Mouse (Mus musculus) CH12.LX (cell line): ENCODE data around the gene Ppm1k.

Experiments used
- BHLHE40 ChIP-seq: IDR thresholded peaks from 2 replicates; pipeline ENCODE4 v1.6.1; 2011; ENCODE audit warnings: mild to moderate bottlenecking, low read depth, low read length, improper control_type of control experiment
- CTCF ChIP-seq, 2 experiments: IDR thresholded peaks in 1 of 2; conservative IDR thresholded peaks in 1 of 2; 2 replicates each; pipeline ENCODE4 v1.5.1; 2011 to 2012; ENCODE audit warnings: low read depth in 2 of 2, low read length in 2 of 2, improper control_type of control experiment in 1 of 2, inconsistent platforms in 1 of 2, mild to moderate bottlenecking in 1 of 2, moderate library complexity in 1 of 2
- ELF1 ChIP-seq: IDR thresholded peaks from 2 replicates; pipeline ENCODE4 v1.6.1; 2014; ENCODE audit warnings: low read depth, mild to moderate bottlenecking, inconsistent platforms, low read length, improper control_type of control experiment
- EP300 ChIP-seq: IDR thresholded peaks from 2 replicates; pipeline ENCODE4 v1.6.1; 2011; ENCODE audit warnings: low read length, improper control_type of control experiment
- JUND ChIP-seq: conservative IDR thresholded peaks from 2 replicates; pipeline ENCODE4 v1.6.1; 2011; ENCODE audit warnings: low read depth, low read length, improper control_type of control experiment
- POLR2A ChIP-seq: IDR thresholded peaks from 2 replicates; pipeline ENCODE4 v1.6.1; 2011; ENCODE audit warnings: low read depth, mild to moderate bottlenecking, improper control_type of control experiment, low read length
- UBTF ChIP-seq: IDR thresholded peaks from 2 replicates; pipeline ENCODE4 v1.6.1; 2012; ENCODE audit warnings: low read depth, mild to moderate bottlenecking, inconsistent platforms, low read length, improper control_type of control experiment, moderate library complexity
- USF1 ChIP-seq: IDR thresholded peaks from 2 replicates; pipeline ENCODE4 v1.6.1; 2014; ENCODE audit warnings: low read depth, mild to moderate bottlenecking, inconsistent platforms, low read length, improper control_type of control experiment
- ZKSCAN1 ChIP-seq: IDR thresholded peaks from 2 replicates; pipeline ENCODE4 v1.6.1; 2012; ENCODE audit warnings: low read depth, inconsistent platforms, low read length, improper control_type of control experiment, borderline replicate concordance
- ZMIZ1 ChIP-seq: IDR thresholded peaks from 2 replicates; pipeline ENCODE4 v1.6.1; 2012; ENCODE audit warnings: low read depth, mild to moderate bottlenecking, inconsistent platforms, low read length, improper control_type of control experiment

GRCm38 (mm10) chr6:57532022-57532421 lies 3.2 kb downstream of the Ppm1k start:
- no peak for TF ChIP-seq POLR2A
- no peak for TF ChIP-seq JUND
- no peak for TF ChIP-seq CTCF (conservative IDR thresholded peaks at IDR 0.05 in 1 of 2, IDR thresholded peaks at IDR 0.05 in 1 of 2; ENCODE audit: low read depth in 2 of 2, low read length in 2 of 2)
- no peak for TF ChIP-seq EP300
- no peak for TF ChIP-seq ZKSCAN1
- TF ChIP-seq ELF1 = no peak
- no peak for TF ChIP-seq UBTF
- no peak for TF ChIP-seq ZMIZ1
- no peak for TF ChIP-seq BHLHE40
- no peak for TF ChIP-seq USF1
